In the genomic region with DNA sequence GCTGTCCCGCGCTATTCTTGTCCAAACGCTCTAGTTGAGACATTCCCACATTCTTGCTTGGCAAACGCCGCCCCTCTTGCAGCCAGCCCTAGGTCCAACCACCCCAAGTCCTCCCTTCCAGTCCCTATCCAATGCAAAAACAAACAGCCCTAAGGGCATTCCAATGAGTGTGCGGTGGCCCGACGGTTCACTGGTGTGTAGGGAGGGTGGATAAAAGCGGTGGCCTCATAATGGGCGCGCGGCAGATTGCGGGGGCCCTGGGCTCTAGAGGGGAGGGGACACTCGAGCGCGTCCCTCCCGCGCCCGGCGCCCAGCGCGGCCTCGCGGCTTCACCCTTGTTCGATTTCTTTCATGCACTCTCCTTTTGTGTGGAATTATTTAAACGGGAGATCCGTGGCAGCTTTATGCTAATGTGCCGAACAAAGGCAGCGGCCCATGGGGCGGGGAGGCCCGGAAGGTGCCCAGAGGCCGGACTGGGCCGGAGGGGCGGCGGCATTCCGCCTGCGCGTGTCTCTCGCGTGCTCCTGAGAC, we compare ENCODE assay signal across 9 mouse cellular contexts. TPM values are rescaled to one million over a fixed set of nuclear protein-coding genes. Genes with fewer than 3 reads are reported as not detected.
DNase-seq lines count a peak whose midpoint lies in the region; ATAC-seq and TF ChIP-seq lines count a peak whose summit lies in the region.
"Had no signal": no experiment of that assay in that cellular context is flagged by ENCODE, and none has a peak within 500 bp of the region (broad histone marks: within the 10 kb centered on the region; RNA-seq: fewer than 3 reads in every experiment).

No protein-coding gene starts in this region.

- no peak for ATAC-seq in forebrain, postnatal 0 days
- no peak for ATAC-seq in limb, embryonic 14.5 days (ENCODE audit: low FRiP score, low read depth)

- H3K36me3 ChIP-seq in forebrain, postnatal 0 days (ENCODE audit: insufficient read depth): no peaks in the 10 kb centered on the region
- no peaks in the 10 kb centered on the region for H3K36me3 ChIP-seq in limb, embryonic 14.5 days (ENCODE audit: control insufficient read depth, insufficient read depth, low read length)

- H3K4me3 ChIP-seq in forebrain, postnatal 0 days (ENCODE audit: low read depth, low read length): peak overlapping the region; percentile 24
- peak overlapping the region; percentile 21 for H3K4me3 ChIP-seq in limb, embryonic 14.5 days (replicated peaks; ENCODE audit: low read length)

- H3K9ac ChIP-seq in forebrain, postnatal 0 days: peak overlapping the region; percentile 46; the same call in 1 of the 2 replicates
- H3K9ac ChIP-seq in limb, embryonic 14.5 days (ENCODE audit: low read depth, low read length, severe bottlenecking): no peak overlapping the region

- DNase-seq in cerebellum, postnatal 25 days: peak; percentile 22 to 24
- DNase-seq in cerebellum, adult 18-20 months: no peak
- DNase-seq in ES-CJ7 (ENCODE audit: low read depth, low spot score): peak; percentile 41
- peak; percentile 53 for DNase-seq in forebrain, postnatal 0 days
- no peak for DNase-seq in limb, embryonic 14.5 days (ENCODE audit: low spot score)
- DNase-seq in yolk sac, embryonic 10.5 days (ENCODE audit: low spot score): peak; percentile 14
- no peak for DNase-seq in left cerebral cortex, postnatal 25 days (ENCODE audit: low spot score in 2 of 2)
- no peak for DNase-seq in testis, postnatal 14 days (ENCODE audit: low spot score)

- H3K27me3 ChIP-seq in forebrain, postnatal 0 days (ENCODE audit: insufficient read depth, low read length): no peaks in the 10 kb centered on the region
- peaks cover 78% of the 10 kb centered on the region for H3K27me3 ChIP-seq in limb, embryonic 14.5 days (ENCODE audit: control insufficient read depth, insufficient read depth, low read length)

- peak overlapping the region; percentile 54 for H3K27ac ChIP-seq in forebrain, postnatal 0 days (ENCODE audit: low read depth, low read length)
- no peak overlapping the region for H3K27ac ChIP-seq in limb, embryonic 14.5 days (replicated peaks; ENCODE audit: low read depth, low read length)

- peaks cover 8% of the 10 kb centered on the region for H3K4me1 ChIP-seq in forebrain, postnatal 0 days (ENCODE audit: insufficient read depth)
- peaks cover 17% of the 10 kb centered on the region for H3K4me1 ChIP-seq in limb, embryonic 14.5 days (ENCODE audit: control insufficient read depth, insufficient read depth, low read length)

- no peak for TF ChIP-seq CTCF in forebrain, postnatal 0 days (IDR thresholded peaks at IDR 0.05; ENCODE audit: low read depth)

- H3K4me2 ChIP-seq in forebrain, postnatal 0 days (ENCODE audit: low read depth): peak overlapping the region; percentile 54
- peak overlapping the region; percentile 37 for H3K4me2 ChIP-seq in limb, embryonic 14.5 days (replicated peaks; ENCODE audit: low read depth, low read length, severe bottlenecking)

- no peaks in the 10 kb centered on the region for H3K9me3 ChIP-seq in forebrain, postnatal 0 days (ENCODE audit: low read length)
- no peaks in the 10 kb centered on the region for H3K9me3 ChIP-seq in limb, embryonic 14.5 days (ENCODE audit: control insufficient read depth, low read length)

- TF ChIP-seq POLR2A in limb, embryonic 14.5 days (IDR thresholded peaks at IDR 0.05; ENCODE audit: borderline replicate concordance, extremely low read depth, insufficient read depth, insufficient read length): no peak

- 3% methylated on average over 40 of the region's 40 CpGs for WGBS in forebrain, postnatal 0 days
- under 1% methylated on average over 40 of the region's 40 CpGs for WGBS in limb, embryonic 14.5 days

- intact Hi-C loops in left cerebral cortex, postnatal 25 days (cut with DNase I): loop anchor here (5.0 kb wide), 2 partner anchors 74 to 194 kb away; no protein-coding TSS in a partner anchor

RNA-seq across cellular contexts. Expression of a gene that starts 3.5 kb away (rescaled TPM):
- total RNA-seq in forebrain, postnatal 0 days (2014; rRNA removed): 16.8 and 30.8 TPM in 2 replicates
- polyA plus RNA-seq in forebrain, postnatal 0 days (2015; fragmentation: Nextera tagmentation; extraction: Ambion mirVana): 4.6 and 4.8 TPM in 2 replicates
- 0.35 and 0.41 TPM in 2 replicates for polyA plus RNA-seq in limb, embryonic 14.5 days (2012; rRNA removed)
- polyA plus RNA-seq in limb, embryonic 14.5 days (2014; fragmentation: Nextera tagmentation; extraction: Ambion mirVana): 0.07 TPM in 1 of 2 replicates, not detected in the other
- total RNA-seq in left cerebral cortex, postnatal 25 days (2021): 1 to 10 TPM; 4.0 to 4.2 TPM
- polyA plus RNA-seq: C2C12 had no signal

Comparison
In these comparisons a context has a peak if more than half of its experiments do, and no peak if none do; other contexts are left out.
1. DNase-seq: peak in cerebellum, postnatal 25 days (2 of 2), ES-CJ7 (single experiment), forebrain, postnatal 0 days (single experiment) and yolk sac, embryonic 10.5 days (single experiment); none in cerebellum, adult 18-20 months (0 of 2), limb, embryonic 14.5 days (single experiment), left cerebral cortex, postnatal 25 days (0 of 2) and testis, postnatal 14 days (single experiment).